Mouse (Mus musculus) adrenal gland, postnatal 4 days (tissue): ENCODE results near the gene Mettl3. TPM values are rescaled to one million over a fixed set of nuclear protein-coding genes. Genes with fewer than 3 reads are reported as not detected.
"Not testable (repeated sequence)": the region's sequence is repeated elsewhere in the genome, so short reads cannot be mapped to it uniquely, and the experiment has no call there.

Source experiments
- DNase-seq, 2 experiments: peaks; one replicate each; pipeline ENCODE4 v3.0.0; 2021 to 2022; ENCODE audit warnings: low spot score in 2 of 2, mixed read lengths in 2 of 2
- long read RNA-seq, 2 experiments: library from polyadenylated mRNA; stranded (forward); transcript quantifications; one replicate each; pipeline ENCODE4 v2.0.0; 2021
- total RNA-seq, 2 experiments: library from RNA; stranded (reverse); gene quantifications; 2 replicates each; pipeline ENCODE4 v1.2.3; 2021

The Mettl3 gene
- 10 to 100 TPM; 32.0 to 41.9 TPM for total RNA-seq
- long read RNA-seq, experiment 1, transcript Mettl3-201 (11 exons, 2,025 nt), result major isoform, 10 of 18 reads
- long read RNA-seq, experiment 1, partial matches to known transcripts, result 1 of 18 reads
- long read RNA-seq, experiment 1, other reads (novel, unspliced or antisense), result 4 of 18 reads
- long read RNA-seq, experiment 2, transcript Mettl3-201 (11 exons, 2,025 nt), result major isoform, 20 of 40 reads
- long read RNA-seq, experiment 2, partial matches to known transcripts, result 6 of 40 reads
- long read RNA-seq, experiment 2, other reads (novel, unspliced or antisense), result 14 of 40 reads

- DNase-seq, result peak; percentile 64 to 75
Measured at GRCm38 (mm10) chr14:52304644-52305271, at the start of gene Mettl3. Mettl3 (minus strand) TSS chr14:52305128.

- DNase-seq, result no peak
Measured at GRCm38 (mm10) chr14:52339512-52339852, 34.6 kb upstream of the Mettl3 start.

- DNase-seq, result no peak
Measured at GRCm38 (mm10) chr14:52338751-52339511, 34.0 kb upstream of the Mettl3 start.

- no peak for DNase-seq
Measured at GRCm38 (mm10) chr14:52332171-52332570, 27.2 kb upstream of the Mettl3 start.

GRCm38 (mm10) chr14:52331069-52331750 lies 26.3 kb upstream of the Mettl3 start:
- DNase-seq, result no peak

GRCm38 (mm10) chr14:52327910-52328812 lies 23.2 kb upstream of the Mettl3 start, which contains the start of gene Sall2:
Sall2 (minus strand) TSS chr14:52328762.
- DNase-seq, result no peak

GRCm38 (mm10) chr14:52327375-52327901 lies 22.5 kb upstream of the Mettl3 start:
- DNase-seq, result no peak

- no peak for DNase-seq
Measured at GRCm38 (mm10) chr14:52325890-52326289, 21.0 kb upstream of the Mettl3 start.

GRCm38 (mm10) chr14:52319361-52319760 lies 14.4 kb upstream of the Mettl3 start:
- DNase-seq, result no peak

- no peak for DNase-seq
Measured at GRCm38 (mm10) chr14:52316441-52317225, 11.7 kb upstream of the Mettl3 start.

GRCm38 (mm10) chr14:52315792-52316440 lies 11.0 kb upstream of the Mettl3 start:
- peak; percentile 27 to 31 for DNase-seq

GRCm38 (mm10) chr14:52315283-52315780 lies 10.4 kb upstream of the Mettl3 start:
- DNase-seq, result no peak

- DNase-seq, result no peak
Measured at GRCm38 (mm10) chr14:52314808-52315150, 9.9 kb upstream of the Mettl3 start.

- DNase-seq, result no peak
Measured at GRCm38 (mm10) chr14:52313931-52314807, 9.2 kb upstream of the Mettl3 start.

- no peak for DNase-seq
Measured at GRCm38 (mm10) chr14:52310906-52311305, 6.0 kb upstream of the Mettl3 start.

- not testable (repeated sequence) for DNase-seq
Measured at GRCm38 (mm10) chr14:52310343-52310742, 5.4 kb upstream of the Mettl3 start.

- DNase-seq, result no peak
Measured at GRCm38 (mm10) chr14:52306100-52306499, 1.2 kb upstream of the Mettl3 start.

- not testable (repeated sequence) for DNase-seq
Measured at GRCm38 (mm10) chr14:52303517-52303916, 1.4 kb downstream of the Mettl3 start.
